In genomic region chrX:93689287-93689686, GRCm38 (mm10) we compare ENCODE assay signal across 20 mouse cellular contexts. TPM values are rescaled to one million over a fixed set of nuclear protein-coding genes. Genes with fewer than 3 reads are reported as not detected.
DNase-seq lines count a peak whose midpoint lies in the region; ATAC-seq and TF ChIP-seq lines count a peak whose summit lies in the region.
"Had no signal": no experiment of that assay in that cellular context is flagged by ENCODE, and none has a peak within 500 bp of the region (broad histone marks: within the 10 kb centered on the region; RNA-seq: fewer than 3 reads in every experiment).

No protein-coding gene starts in this region.

- H3K36me3 ChIP-seq in CH12.LX (replicated peaks in 1 of 2; ENCODE audit: control insufficient read depth in 1 of 2, insufficient read depth in 1 of 2, low read length in 1 of 2) = no peaks in the 10 kb centered on the region
- no peaks in the 10 kb centered on the region for H3K36me3 ChIP-seq in forebrain, postnatal 0 days (ENCODE audit: insufficient read depth)
- H3K36me3 ChIP-seq in intestine, postnatal 0 days (ENCODE audit: control insufficient read depth, insufficient read depth) = no peaks in the 10 kb centered on the region
- H3K36me3 ChIP-seq: forebrain, embryonic 15.5 days; hindbrain, embryonic 15.5 days; lung, embryonic 15.5 days had no signal

- no peaks in the 10 kb centered on the region for H3K27me3 ChIP-seq in CH12.LX (replicated peaks)
- no peaks in the 10 kb centered on the region for H3K27me3 ChIP-seq in forebrain, postnatal 0 days (ENCODE audit: insufficient read depth, low read length)
- H3K27me3 ChIP-seq in intestine, postnatal 0 days (replicated peaks; ENCODE audit: control insufficient read depth, insufficient read depth, low read length) = no peaks in the 10 kb centered on the region
- H3K27me3 ChIP-seq: forebrain, embryonic 15.5 days; hindbrain, embryonic 15.5 days; lung, embryonic 15.5 days had no signal

- 81% methylated on average over 6 of the region's 6 CpGs for WGBS in forebrain, postnatal 0 days
- WGBS in intestine, postnatal 0 days = 70% methylated on average over 6 of the region's 6 CpGs

- DNase-seq in B cell, adult 2 months = peak; percentile 36 to 42
- peak; percentile 22 for DNase-seq in CH12.LX (ENCODE audit: extremely low read depth)
- DNase-seq in naive thymus-derived CD4-positive, alpha-beta T cell, adult 2 months (ENCODE audit: low read depth) = peak; percentile 4
- DNase-seq in forebrain, postnatal 0 days = no peak
- DNase-seq in testis, postnatal 14 days (ENCODE audit: low spot score) = no peak
- DNase-seq: adrenal gland, postnatal 10 days; cerebellum, postnatal 14 days; gastrocnemius, adult 2 months; heart, postnatal 14 days; kidney, adult 9 months; liver; right cerebral cortex, adult 18-20 months had no signal

- TF ChIP-seq RAD21 in CH12.LX (IDR thresholded peaks at IDR 0.05; ENCODE audit: low read depth, low read length) = no peak

- no peak overlapping the region for H3K4me2 ChIP-seq in CH12.LX (ENCODE audit: insufficient read depth, low read depth, poor library complexity, severe bottlenecking)
- H3K4me2 ChIP-seq in forebrain, postnatal 0 days (ENCODE audit: low read depth) = no peak overlapping the region
- no peak overlapping the region for H3K4me2 ChIP-seq in intestine, postnatal 0 days (replicated peaks; ENCODE audit: low read depth)
- H3K4me2 ChIP-seq: forebrain, embryonic 15.5 days; hindbrain, embryonic 15.5 days; lung, embryonic 15.5 days; midbrain, embryonic 11.5 days had no signal

- no peaks in the 10 kb centered on the region for H3K79me2 ChIP-seq in CH12.LX (replicated peaks; ENCODE audit: control insufficient read depth, extremely low read depth, insufficient read depth, poor library complexity, severe bottlenecking)

- no peak overlapping the region for H3K27ac ChIP-seq in CH12.LX (ENCODE audit: insufficient read depth, low read depth)
- no peak overlapping the region for H3K27ac ChIP-seq in forebrain, postnatal 0 days (ENCODE audit: low read depth, low read length)
- no peak overlapping the region for H3K27ac ChIP-seq in intestine, postnatal 0 days (ENCODE audit: low read depth, low read length)
- H3K27ac ChIP-seq: forebrain, embryonic 15.5 days; gastrocnemius, adult 2 months; hindbrain, embryonic 15.5 days; layer of hippocampus, adult 2 months; lung, embryonic 15.5 days had no signal

- no peaks in the 10 kb centered on the region for H3K9me3 ChIP-seq in CH12.LX (replicated peaks; ENCODE audit: low read length)
- H3K9me3 ChIP-seq in forebrain, postnatal 0 days (ENCODE audit: low read length) = no peaks in the 10 kb centered on the region
- H3K9me3 ChIP-seq in intestine, postnatal 0 days (ENCODE audit: control insufficient read depth) = no peaks in the 10 kb centered on the region
- H3K9me3 ChIP-seq: forebrain, embryonic 15.5 days; hindbrain, embryonic 15.5 days; lung, embryonic 15.5 days had no signal

- no peak for TF ChIP-seq CTCF in CH12.LX (conservative IDR thresholded peaks at IDR 0.05 in 1 of 2, IDR thresholded peaks at IDR 0.05 in 1 of 2; ENCODE audit: low read depth in 2 of 2, low read length in 2 of 2)
- TF ChIP-seq CTCF in forebrain, postnatal 0 days (IDR thresholded peaks at IDR 0.05; ENCODE audit: low read depth) = no peak
- no peak for TF ChIP-seq CTCF in intestine, postnatal 0 days (IDR thresholded peaks at IDR 0.05; ENCODE audit: low read depth)

- TF ChIP-seq EP300 in CH12.LX (IDR thresholded peaks at IDR 0.05; ENCODE audit: low read length) = no peak

- H3K4me1 ChIP-seq in CH12.LX (ENCODE audit: control insufficient read depth in 1 of 2, insufficient read depth in 2 of 2) = peaks cover 0 to 8% of the 10 kb centered on the region in 2 experiments; a peak in 1 of 4 replicates
- no peaks in the 10 kb centered on the region for H3K4me1 ChIP-seq in forebrain, postnatal 0 days (ENCODE audit: insufficient read depth)
- H3K4me1 ChIP-seq in intestine, postnatal 0 days (replicated peaks; ENCODE audit: control insufficient read depth, insufficient read depth, low read length) = no peaks in the 10 kb centered on the region
- H3K4me1 ChIP-seq: forebrain, embryonic 15.5 days; hindbrain, embryonic 15.5 days; lung, embryonic 15.5 days had no signal

- H3K9ac ChIP-seq in CH12.LX (ENCODE audit: insufficient read depth, low read depth) = no peak overlapping the region
- H3K9ac ChIP-seq in forebrain, postnatal 0 days = no peak overlapping the region
- H3K9ac ChIP-seq in intestine, postnatal 0 days (ENCODE audit: low read depth, low read length) = no peak overlapping the region
- H3K9ac ChIP-seq: forebrain, embryonic 15.5 days; hindbrain, embryonic 15.5 days; lung, embryonic 15.5 days had no signal

- TF ChIP-seq POLR2A in CH12.LX (IDR thresholded peaks at IDR 0.05; ENCODE audit: low read depth, low read length) = no peak

- peak; percentile 71 to 85 for ATAC-seq in hematopoietic stem cell, adult 5-6 weeks (replicated peaks in 1 of 2; ENCODE audit: insufficient read depth in 1 of 2, low FRiP score in 2 of 2, low TSS enrichment in 1 of 2, low read depth in 1 of 2, poor library complexity in 2 of 2, severe bottlenecking in 2 of 2)
- ATAC-seq in forebrain, postnatal 0 days = no peak
- ATAC-seq in intestine, postnatal 0 days = no peak
- ATAC-seq: forebrain, embryonic 15.5 days had no signal

- no peak overlapping the region for H3K4me3 ChIP-seq in CH12.LX (replicated peaks in 1 of 3; ENCODE audit: low read depth in 2 of 3, low read length in 2 of 3, poor library complexity in 1 of 3)
- no peak overlapping the region for H3K4me3 ChIP-seq in forebrain, postnatal 0 days (ENCODE audit: low read depth, low read length)
- no peak overlapping the region for H3K4me3 ChIP-seq in intestine, postnatal 0 days (ENCODE audit: low read depth, low read length)
- H3K4me3 ChIP-seq: forebrain, embryonic 15.5 days; gastrocnemius, adult 2 months; hindbrain, embryonic 15.5 days; layer of hippocampus, adult 2 months; lung, embryonic 15.5 days; myocyte had no signal

- in situ Hi-C loops in CH12.LX (cut with MboI; ENCODE audit: low pct_ligation_motif_present, low pct_unique_long_range_greater_than_20kb, low sequenced_read_pairs) = no loop called here

- dilution Hi-C loops in CH12.LX (cut with MboI; ENCODE audit: extremely low pct_ligation_motif_present, extremely low pct_unique_long_range_greater_than_20kb, low sequenced_read_pairs) = no loop called here

TF ChIP-seq in CH12.LX, 34 proteins besides CTCF, POLR2A, EP300 and RAD21:
- TF ChIP-seq SMC3 (IDR thresholded peaks at IDR 0.05; ENCODE audit: low read depth, low read length) (no peak), BHLHE40 (IDR thresholded peaks at IDR 0.05; ENCODE audit: low read depth, low read length) (no peak), MXI1 (IDR thresholded peaks at IDR 0.05; ENCODE audit: low read depth, low read length) (no peak), MAX (IDR thresholded peaks at IDR 0.05; ENCODE audit: low read length) (no peak), USF2 (conservative IDR thresholded peaks at IDR 0.05; ENCODE audit: low read depth, low read length) (no peak), MAFK (IDR thresholded peaks at IDR 0.05; ENCODE audit: insufficient replicate concordance, low read length) (no peak), ETS1 (conservative IDR thresholded peaks at IDR 0.05; ENCODE audit: low read depth, low read length) (no peak), RCOR1 (conservative IDR thresholded peaks at IDR 0.05; ENCODE audit: low read depth, low read length) (no peak), UBTF (IDR thresholded peaks at IDR 0.05; ENCODE audit: low read depth, low read length) (no peak), HCFC1 (IDR thresholded peaks at IDR 0.05; ENCODE audit: low read depth, low read length) (no peak), ZMIZ1 (IDR thresholded peaks at IDR 0.05; ENCODE audit: low read depth, low read length) (no peak), CHD2 (IDR thresholded peaks at IDR 0.05; ENCODE audit: low read length) (no peak), POLR2AphosphoS2 (IDR thresholded peaks at IDR 0.05; ENCODE audit: low read depth, low read length) (no peak), ZNF384 (IDR thresholded peaks at IDR 0.05; ENCODE audit: low read depth, low read length) (no peak)

RNA-seq across cellular contexts. Expression of gene Pcyt1b, which starts 34.6 kb away (rescaled TPM):
- total RNA-seq in CH12.LX (2012; rRNA removed) = 0.13 and 0.34 TPM in 2 replicates
- 0.28 and 0.35 TPM in 2 replicates for total RNA-seq in CH12.LX (2014; rRNA removed)
- 1.7 and 1.9 TPM in 2 replicates for polyA plus RNA-seq in CH12.LX (2012; ENCODE audit: insufficient read length, low read depth)
- 4.4 and 8.0 TPM in 2 replicates for total RNA-seq in hematopoietic stem cell, adult 5-6 weeks (2017)
- total RNA-seq in forebrain, postnatal 0 days (2014; rRNA removed) = 26.3 and 30.7 TPM in 2 replicates
- polyA plus RNA-seq in forebrain, postnatal 0 days (2015; fragmentation: Nextera tagmentation; extraction: Ambion mirVana) = 12.5 and 21.7 TPM in 2 replicates
- 0.30 and 0.58 TPM in 2 replicates for polyA plus RNA-seq in intestine, postnatal 0 days (2015; fragmentation: Nextera tagmentation; extraction: Ambion mirVana)

RNA-seq across cellular contexts. Expression of gene Pola1, which starts 57.3 kb away (rescaled TPM):
- total RNA-seq in CH12.LX (2012; rRNA removed) = 29.6 and 33.9 TPM in 2 replicates
- 38.0 and 47.0 TPM in 2 replicates for total RNA-seq in CH12.LX (2014; rRNA removed)
- 29.3 and 33.5 TPM in 2 replicates for polyA plus RNA-seq in CH12.LX (2012; ENCODE audit: insufficient read length, low read depth)
- 118 and 133 TPM in 2 replicates for total RNA-seq in hematopoietic stem cell, adult 5-6 weeks (2017)
- total RNA-seq in forebrain, postnatal 0 days (2014; rRNA removed) = 9.6 and 16.2 TPM in 2 replicates
- polyA plus RNA-seq in forebrain, postnatal 0 days (2015; fragmentation: Nextera tagmentation; extraction: Ambion mirVana) = 1.9 and 2.5 TPM in 2 replicates
- polyA plus RNA-seq in intestine, postnatal 0 days (2015; fragmentation: Nextera tagmentation; extraction: Ambion mirVana) = 3.0 and 3.5 TPM in 2 replicates

Comparison
In these comparisons a context has a peak if more than half of its experiments do, and no peak if none do; other contexts are left out.
1. DNase-seq: peak in B cell, adult 2 months (2 of 2), CH12.LX (single experiment) and naive thymus-derived CD4-positive, alpha-beta T cell, adult 2 months (single experiment); none in forebrain, postnatal 0 days (single experiment) and testis, postnatal 14 days (single experiment).
2. ATAC-seq: peak in hematopoietic stem cell, adult 5-6 weeks (2 of 2); none in forebrain, postnatal 0 days (single experiment) and intestine, postnatal 0 days (single experiment).